Mouse (Mus musculus): ENCODE measurements at regions not wholly inside any gene's neighbourhood (a gene's known extent, or its start where the extent isn't known, plus 50 kb on each side); places are given as distances from the start of the nearest gene placed in this dataset.

DNA sequence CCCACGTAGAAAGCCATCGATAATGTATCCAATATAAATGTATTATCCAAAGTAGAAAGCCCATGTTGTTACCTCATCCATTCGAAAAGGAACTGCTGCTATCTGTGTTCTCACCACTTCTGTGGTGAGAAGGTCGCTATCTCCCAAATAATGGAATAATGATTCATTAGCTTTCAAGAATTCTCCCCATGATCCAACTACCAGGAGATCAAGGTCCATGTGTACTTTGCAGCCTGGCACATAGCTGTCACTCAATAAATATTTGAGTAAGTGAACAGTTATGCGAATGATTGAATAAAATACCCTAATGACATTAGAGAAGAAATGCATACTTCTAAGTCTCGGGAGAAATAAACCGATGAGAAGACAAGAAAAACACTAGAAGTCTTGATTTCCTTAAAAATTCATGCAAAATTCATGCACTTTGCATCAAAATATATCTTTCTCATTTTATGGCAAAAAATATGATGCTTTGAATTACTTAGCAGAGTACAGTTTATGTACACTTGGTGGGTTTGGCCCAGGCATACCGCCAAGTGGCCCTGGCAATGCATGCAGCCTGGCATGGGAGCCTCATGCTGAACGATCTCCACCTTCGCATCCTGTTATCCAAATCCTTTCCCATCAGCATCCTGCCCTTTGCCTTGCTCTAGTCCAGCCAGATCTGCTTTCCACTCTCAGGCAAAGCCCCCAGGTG lies 208.7 kb downstream of the Rpl10-ps3 start:
- Histone ChIP-seq H3K27ac (no peak overlapping the region), H3K36me3 (ENCODE audit: poor library complexity, severe bottlenecking) (no peaks in the 10 kb centered on the region), H3K9ac (no peak overlapping the region), H3K9me3 (replicated peaks) (no peaks in the 10 kb centered on the region), H3K4me1 (peaks cover 4% of the 10 kb centered on the region; the same call in 1 of the 2 replicates), H3K4me3 (no peak overlapping the region), H3K27me3 (no peaks in the 10 kb centered on the region), H3K4me2 (no peak overlapping the region)
- 89% methylated on average over 10 of the region's 10 CpGs for WGBS
- ATAC-seq: no peak

DNA sequence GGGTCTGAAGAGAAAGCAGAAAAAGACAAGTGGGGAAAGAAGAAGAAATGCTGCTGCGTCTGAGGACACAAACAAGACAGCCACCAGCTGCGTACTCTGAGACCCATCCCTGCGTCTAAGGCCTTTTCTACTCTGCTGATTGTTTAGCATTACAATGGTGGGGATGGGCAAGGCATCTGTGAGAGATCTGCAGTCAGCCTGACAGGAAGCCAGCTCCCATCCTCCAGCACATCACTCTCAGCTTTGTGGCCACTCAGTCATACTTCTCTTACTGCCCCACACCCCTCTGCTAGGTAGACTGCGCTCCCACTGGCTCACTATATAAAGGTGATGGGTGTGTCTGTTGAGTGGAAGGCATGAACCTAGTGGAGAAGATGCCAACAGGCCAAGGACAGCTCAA lies 220.5 kb downstream of the Rpl10-ps3 start:
- 31% methylated on average over 4 of the region's 4 CpGs for WGBS
- H3K4me1 ChIP-seq: peaks cover 20% of the 10 kb centered on the region; the same call in 1 of the 2 replicates
- no peak for ATAC-seq

GRCm38 (mm10) chr9:50120820-50121599 lies 223.8 kb downstream of the Rpl10-ps3 start:
- Histone ChIP-seq H3K4me2 (no peak overlapping the region), H3K4me1 (peaks cover 20% of the 10 kb centered on the region; the same call in 1 of the 2 replicates), H3K9me3 (replicated peaks) (no peaks in the 10 kb centered on the region), H3K4me3 (no peak overlapping the region), H3K27me3 (no peaks in the 10 kb centered on the region), H3K27ac (0 out of 2 replicates have a peak overlapping the region, but pooled peaks have one; percentile 14), H3K9ac (no peak overlapping the region), H3K36me3 (ENCODE audit: poor library complexity, severe bottlenecking) (no peaks in the 10 kb centered on the region)
- 71% methylated on average over 9 of the region's 9 CpGs for WGBS
- ATAC-seq: peak; percentile 53; the same call in 1 of the 2 replicates

More for the DNA sequence above, 220.5 kb downstream of the Rpl10-ps3 start:
- Histone ChIP-seq H3K4me3 (no peak overlapping the region), H3K4me2 (no peak overlapping the region), H3K9me3 (replicated peaks) (no peaks in the 10 kb centered on the region), H3K9ac (no peak overlapping the region), H3K27me3 (no peaks in the 10 kb centered on the region), H3K36me3 (ENCODE audit: poor library complexity, severe bottlenecking) (no peaks in the 10 kb centered on the region), H3K27ac (no peak overlapping the region)

- H3K36me3 ChIP-seq (ENCODE audit: poor library complexity, severe bottlenecking): no peaks in the 10 kb centered on the region
- WGBS: 94% methylated on average over 5 of the region's 5 CpGs
- no peaks in the 10 kb centered on the region for H3K27me3 ChIP-seq
- H3K9me3 ChIP-seq (replicated peaks): no peaks in the 10 kb centered on the region
- H3K4me1 ChIP-seq: peaks cover 18% of the 10 kb centered on the region; the same call in 1 of the 2 replicates
- no peak overlapping the region for H3K4me3 ChIP-seq
- ATAC-seq: no peak
- no peak overlapping the region for H3K4me2 ChIP-seq
- no peak overlapping the region for H3K9ac ChIP-seq
- no peak overlapping the region for H3K27ac ChIP-seq
These were observed 225.4 kb downstream of the Rpl10-ps3 start for GRCm38 (mm10) chr9:50119412-50119811.

DNA sequence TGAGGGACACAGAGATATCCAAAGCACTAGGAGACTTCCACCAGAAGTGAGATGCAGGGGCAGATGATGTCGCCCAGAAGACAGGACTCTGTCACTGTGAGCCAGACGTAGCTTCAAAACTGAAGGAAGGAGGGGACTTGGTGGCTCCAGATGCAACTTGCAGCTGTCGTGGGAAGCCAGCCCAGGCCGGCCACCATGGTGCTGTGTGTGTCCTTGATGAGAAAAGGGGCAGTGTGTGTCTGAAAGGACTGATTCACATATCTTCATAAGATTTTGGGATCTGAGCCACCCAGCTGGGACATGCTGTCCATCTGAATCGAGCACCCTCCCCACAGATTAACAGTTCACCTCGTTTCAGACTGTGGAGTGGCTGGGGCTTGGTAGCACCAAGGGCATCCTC lies 226.2 kb downstream of the Rpl10-ps3 start:
- H3K9me3 ChIP-seq (replicated peaks): no peaks in the 10 kb centered on the region
- WGBS: 78% methylated on average over 6 of the region's 6 CpGs

GRCm38 (mm10) chr9:50106551-50106950 lies 238.2 kb downstream of the Rpl10-ps3 start:
- Histone ChIP-seq H3K27me3 (no peaks in the 10 kb centered on the region), H3K36me3 (ENCODE audit: poor library complexity, severe bottlenecking) (no peaks in the 10 kb centered on the region), H3K27ac (no peak overlapping the region), H3K4me2 (no peak overlapping the region), H3K4me3 (no peak overlapping the region), H3K9ac (no peak overlapping the region), H3K9me3 (replicated peaks) (no peaks in the 10 kb centered on the region), H3K4me1 (peaks cover 17% of the 10 kb centered on the region)
- WGBS: 25% methylated on average over 4 of the region's 4 CpGs
- ATAC-seq: peak; percentile 27; the same call in 1 of the 2 replicates

More for the DNA sequence above, 226.2 kb downstream of the Rpl10-ps3 start:
- ATAC-seq: no peak
- H3K36me3 ChIP-seq (ENCODE audit: poor library complexity, severe bottlenecking): no peaks in the 10 kb centered on the region
- H3K27me3 ChIP-seq: no peaks in the 10 kb centered on the region
- H3K27ac ChIP-seq: no peak overlapping the region
- H3K4me2 ChIP-seq: no peak overlapping the region
- peaks cover 11% of the 10 kb centered on the region; the same call in 1 of the 2 replicates for H3K4me1 ChIP-seq
- no peak overlapping the region for H3K9ac ChIP-seq
- no peak overlapping the region for H3K4me3 ChIP-seq

- no peak overlapping the region for H3K27ac ChIP-seq
- WGBS: 4% methylated on average over 1 of the region's 1 CpGs
- H3K27me3 ChIP-seq: no peaks in the 10 kb centered on the region
- ATAC-seq: no peak
- H3K36me3 ChIP-seq (ENCODE audit: poor library complexity, severe bottlenecking): no peaks in the 10 kb centered on the region
- peaks cover 17% of the 10 kb centered on the region for H3K4me1 ChIP-seq
- no peaks in the 10 kb centered on the region for H3K9me3 ChIP-seq (replicated peaks)
- H3K4me3 ChIP-seq: no peak overlapping the region
- H3K9ac ChIP-seq: no peak overlapping the region
- H3K4me2 ChIP-seq: no peak overlapping the region
These were observed 242.0 kb downstream of the Rpl10-ps3 start for GRCm38 (mm10) chr9:50102766-50103165.

DNA sequence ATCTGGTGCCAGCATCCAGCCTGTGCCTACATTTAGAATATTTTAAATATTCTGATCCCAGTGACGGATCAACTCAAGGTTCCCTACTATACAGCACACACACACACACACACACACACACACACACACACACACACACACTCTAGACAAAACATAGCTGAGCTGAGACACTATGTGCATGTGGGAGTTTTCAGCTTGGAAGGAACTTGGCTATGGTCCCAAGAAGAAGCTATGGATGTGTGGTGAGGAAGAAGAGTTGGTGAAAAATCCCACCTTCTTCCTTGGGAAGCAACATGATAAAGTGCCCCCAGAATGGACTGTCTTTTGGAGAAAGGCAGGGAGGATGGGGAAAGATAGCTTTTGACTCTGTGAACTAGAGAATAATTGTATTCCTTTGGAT lies 243.7 kb downstream of the Rpl10-ps3 start:
- Histone ChIP-seq H3K27ac (no peak overlapping the region), H3K4me2 (no peak overlapping the region), H3K36me3 (ENCODE audit: poor library complexity, severe bottlenecking) (no peaks in the 10 kb centered on the region), H3K4me1 (peaks cover 4% of the 10 kb centered on the region; the same call in 1 of the 2 replicates), H3K4me3 (no peak overlapping the region), H3K9me3 (replicated peaks) (no peaks in the 10 kb centered on the region), H3K27me3 (no peaks in the 10 kb centered on the region), H3K9ac (no peak overlapping the region)
- ATAC-seq: no peak
- WGBS: 79% methylated on average over 1 of the region's 1 CpGs

DNA sequence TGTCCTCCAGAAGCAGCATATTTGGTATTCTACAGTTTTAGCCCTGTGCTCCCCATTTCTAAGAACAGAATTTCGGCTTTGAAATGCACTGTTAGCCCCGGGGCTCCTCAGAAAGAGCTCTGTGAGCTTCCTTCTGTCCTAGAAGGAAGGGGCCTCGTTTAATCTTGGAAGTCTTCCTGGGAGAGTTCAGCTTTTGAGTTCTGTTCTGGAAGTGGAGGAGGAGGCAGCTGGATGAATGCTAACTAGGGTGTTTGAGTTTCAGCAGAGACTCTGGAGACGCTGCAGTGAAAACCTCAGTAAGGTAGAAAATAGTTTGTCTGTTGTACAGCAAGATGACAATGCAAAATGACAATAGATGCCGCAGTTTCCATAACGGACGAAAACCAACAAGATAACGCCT lies 253.8 kb downstream of the Rpl10-ps3 start:
- 0 out of 2 replicates have a peak, but pooled peaks cover 3% of the 10 kb centered on the region for H3K27me3 ChIP-seq
- 76% methylated on average over 8 of the region's 8 CpGs for WGBS
- H3K27ac ChIP-seq: no peak overlapping the region
- ATAC-seq: no peak
- no peaks in the 10 kb centered on the region for H3K9me3 ChIP-seq (replicated peaks)
- H3K4me2 ChIP-seq: no peak overlapping the region
- H3K36me3 ChIP-seq (ENCODE audit: poor library complexity, severe bottlenecking): no peaks in the 10 kb centered on the region
- H3K4me1 ChIP-seq: no peaks in the 10 kb centered on the region
- no peak overlapping the region for H3K9ac ChIP-seq
- H3K4me3 ChIP-seq: no peak overlapping the region

DNA sequence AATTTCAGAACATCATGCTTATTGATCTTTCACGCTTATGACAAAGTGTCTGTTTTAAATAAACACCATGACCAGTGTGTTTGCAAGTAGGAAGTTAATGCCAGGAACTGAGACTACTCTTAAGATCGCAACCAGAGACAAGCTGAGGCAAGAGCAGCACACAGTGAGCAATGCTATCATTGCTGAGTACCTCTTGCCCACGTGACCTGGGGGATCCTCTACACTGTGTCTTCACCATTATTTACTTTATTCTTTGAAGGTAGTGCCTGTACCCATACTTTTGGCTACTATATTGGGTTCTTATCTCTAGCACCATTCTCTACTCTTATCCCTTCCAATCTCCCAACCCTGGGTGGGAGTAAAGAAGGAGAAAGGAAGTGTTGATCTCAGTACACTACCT lies 254.9 kb downstream of the Rpl10-ps3 start:
- Histone ChIP-seq H3K27ac (no peak overlapping the region), H3K27me3 (0 out of 2 replicates have a peak, but pooled peaks cover 3% of the 10 kb centered on the region), H3K4me2 (no peak overlapping the region), H3K4me3 (no peak overlapping the region), H3K4me1 (no peaks in the 10 kb centered on the region), H3K9me3 (replicated peaks) (no peaks in the 10 kb centered on the region), H3K36me3 (ENCODE audit: poor library complexity, severe bottlenecking) (no peaks in the 10 kb centered on the region), H3K9ac (no peak overlapping the region)
- WGBS: 84% methylated on average over 3 of the region's 3 CpGs
- ATAC-seq: no peak

DNA sequence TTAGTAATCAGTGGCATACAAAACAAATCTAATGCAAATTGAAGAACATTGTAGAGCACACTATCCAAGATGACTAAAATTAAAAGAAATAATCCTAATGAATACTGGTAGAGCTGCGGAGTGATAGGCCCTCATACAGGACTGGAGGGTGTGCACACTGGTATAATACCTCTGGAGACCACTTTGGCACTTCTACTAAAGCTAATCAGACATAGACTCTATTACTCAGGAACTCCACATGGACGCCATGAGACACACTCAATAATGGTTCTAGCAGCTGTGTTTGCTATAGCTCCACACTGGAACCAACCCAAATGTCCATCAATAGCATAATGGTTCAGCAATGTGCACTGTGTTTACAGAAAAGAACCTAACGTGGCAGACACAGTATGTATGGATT lies 264.6 kb downstream of the Rpl10-ps3 start:
- Histone ChIP-seq H3K4me3 (no peak overlapping the region), H3K36me3 (ENCODE audit: poor library complexity, severe bottlenecking) (no peaks in the 10 kb centered on the region), H3K9ac (no peak overlapping the region), H3K27me3 (no peaks in the 10 kb centered on the region), H3K27ac (no peak overlapping the region), H3K4me2 (no peak overlapping the region), H3K9me3 (replicated peaks) (no peaks in the 10 kb centered on the region), H3K4me1 (no peaks in the 10 kb centered on the region)
- ATAC-seq: peak; percentile 53; the same call in 1 of the 2 replicates
- WGBS: 57% methylated on average over 3 of the region's 3 CpGs

- Histone ChIP-seq H3K36me3 (ENCODE audit: poor library complexity, severe bottlenecking) (no peaks in the 10 kb centered on the region), H3K4me2 (no peak overlapping the region), H3K4me1 (no peaks in the 10 kb centered on the region), H3K27ac (no peak overlapping the region), H3K4me3 (no peak overlapping the region), H3K9ac (no peak overlapping the region), H3K27me3 (no peaks in the 10 kb centered on the region), H3K9me3 (replicated peaks) (no peaks in the 10 kb centered on the region)
- ATAC-seq: no peak
- 76% methylated on average over 2 of the region's 2 CpGs for WGBS
These were observed 269.9 kb upstream of the Ncam1 start for GRCm38 (mm10) chr9:50068576-50068975.

All from forebrain, embryonic 13.5 days (tissue).